Mouse (Mus musculus) liver, embryonic 11.5 days (tissue): ENCODE data around the gene H2afz. TPM values are rescaled to one million over a fixed set of nuclear protein-coding genes. Genes with fewer than 3 reads are reported as not detected.

Experiments used
- ATAC-seq: fragments of 200-750 bp; cut with Nextera tagmentation; replicated peaks from 2 replicates; pipeline ENCODE4 v1.8.0; 2017; ENCODE audit warnings: moderate number of reproducible peaks, mild to moderate bottlenecking, moderate TSS enrichment, moderate library complexity; ENCODE audit not compliant: low FRiP score
- DNase-seq: peaks from one replicate; pipeline ENCODE4 v3.0.0-alpha.2; 2017; ENCODE audit warnings: low spot score
- H3K27ac ChIP-seq: fragments of 300-500 bp; sonication (generic); 2 replicates; pipeline ENCODE4 v1.5.1; 2014; ENCODE audit warnings: mild to moderate bottlenecking, low read depth, low read length, control low read depth
- H3K27me3 ChIP-seq: fragments of 300-500 bp; sonication (generic); replicated peaks from 2 replicates; pipeline ENCODE4 v1.6.1; 2014; ENCODE audit warnings: low read length, mixed read lengths; ENCODE audit not compliant: control insufficient read depth, insufficient read depth
- H3K36me3 ChIP-seq: fragments of 300-500 bp; sonication (generic); 2 replicates; pipeline ENCODE4 v1.6.1; 2014; ENCODE audit warnings: mild to moderate bottlenecking, low read length, moderate library complexity, mixed read lengths; ENCODE audit not compliant: control insufficient read depth, insufficient read depth
- H3K4me1 ChIP-seq: fragments of 300-500 bp; sonication (generic); replicated peaks from 2 replicates; pipeline ENCODE4 v1.6.1; 2014; ENCODE audit warnings: low read length, mixed read lengths; ENCODE audit not compliant: control insufficient read depth, insufficient read depth
- H3K4me2 ChIP-seq: fragments of 300-500 bp; sonication (generic); 2 replicates; pipeline ENCODE4 v1.6.1; 2014; ENCODE audit warnings: mild to moderate bottlenecking, control low read depth, moderate library complexity
- H3K4me3 ChIP-seq: fragments of 300-500 bp; sonication (generic); 2 replicates; pipeline ENCODE4 v1.5.1; 2014; ENCODE audit warnings: low read depth, low read length, control low read depth
- H3K9ac ChIP-seq: fragments of 300-500 bp; sonication (generic); 2 replicates; pipeline ENCODE4 v1.6.1; 2014; ENCODE audit warnings: low read depth, low read length, control low read depth
- H3K9me3 ChIP-seq: fragments of 300-500 bp; sonication (generic); 2 replicates; pipeline ENCODE4 v1.6.1; 2016; ENCODE audit warnings: low read length, inconsistent platforms, mixed read lengths; ENCODE audit not compliant: control insufficient read depth
- WGBS: fragments of 180-500 bp; shearing (Covaris S2); extraction: QIAGEN DNeasy Blood & Tissue Kit; methylation state at CpG from one replicate; pipeline ENCODE4 v1.1.7; 2014; 5-methylcytosine and 5-hydroxymethylcytosine counted together
- polyA plus RNA-seq: library from polyadenylated mRNA; unstranded; fragments of >200 nt; fragmentation: Nextera tagmentation; extraction: Ambion mirVana; gene quantifications from 2 replicates; pipeline ENCODE4 v1.2.1, GENCODE M21; 2014

Gene H2afz
- polyA plus RNA-seq, 1 experiment from 2014 or later = 2,121 TPM

DNA sequence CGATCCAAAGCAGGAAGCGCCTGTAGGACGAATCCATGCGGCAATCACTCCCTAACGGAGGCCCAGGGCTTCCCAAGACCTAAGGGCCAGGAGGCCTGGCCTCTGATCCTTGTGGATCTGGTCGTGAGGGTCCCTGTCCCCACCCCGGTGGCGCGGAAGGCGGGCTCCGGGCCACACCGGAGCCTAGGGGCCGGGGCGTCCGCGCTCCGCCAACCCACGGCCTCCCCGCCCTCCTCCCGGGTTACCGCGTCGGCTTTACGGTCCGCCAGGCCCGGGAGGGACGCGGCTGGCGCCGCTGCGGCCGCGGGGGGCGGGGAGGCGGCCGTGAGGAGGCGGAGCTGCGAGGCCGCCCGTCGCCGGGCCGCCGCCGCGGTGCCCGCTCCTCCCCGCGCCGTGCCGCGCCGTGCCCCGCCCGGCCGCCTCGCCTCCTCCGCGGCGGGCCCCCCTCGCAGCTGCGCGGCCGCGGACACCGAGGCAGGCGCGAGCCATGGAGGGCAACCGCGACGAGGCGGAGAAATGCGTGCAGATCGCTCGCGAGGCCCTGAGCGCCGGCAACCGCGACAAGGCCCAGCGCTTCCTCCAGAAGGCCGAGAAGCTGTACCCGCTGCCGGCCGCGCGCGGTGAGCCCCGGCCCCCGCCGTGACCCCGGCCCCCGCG is 3.3 kb downstream of the H2afz start, which contains the start of gene Dnajb14:
Gene Dnajb14 (plus strand): TSS at position 239 of the 657 bp plus-strand sequence.
- peaks cover 6% of the 10 kb centered on the region; the same call in 1 of the 2 replicates for H3K36me3 ChIP-seq
- DNase-seq (peak; percentile 82), ATAC-seq (peak; percentile 50)
- WGBS = under 1% methylated on average over 81 of the region's 94 CpGs
- no peaks in the 10 kb centered on the region for H3K27me3 ChIP-seq
- H3K4me1 ChIP-seq = peaks cover 16% of the 10 kb centered on the region
- peak within 1 kb of the TSS; percentile 82 for H3K4me2 ChIP-seq
- peak within 1 kb of the TSS; percentile 69 for H3K9ac ChIP-seq
- peak within 1 kb of the TSS; percentile 57 for H3K4me3 ChIP-seq
- H3K27ac ChIP-seq = peak within 1 kb of the TSS; percentile 98
- H3K9me3 ChIP-seq = no peaks in the 10 kb centered on the region

DNA sequence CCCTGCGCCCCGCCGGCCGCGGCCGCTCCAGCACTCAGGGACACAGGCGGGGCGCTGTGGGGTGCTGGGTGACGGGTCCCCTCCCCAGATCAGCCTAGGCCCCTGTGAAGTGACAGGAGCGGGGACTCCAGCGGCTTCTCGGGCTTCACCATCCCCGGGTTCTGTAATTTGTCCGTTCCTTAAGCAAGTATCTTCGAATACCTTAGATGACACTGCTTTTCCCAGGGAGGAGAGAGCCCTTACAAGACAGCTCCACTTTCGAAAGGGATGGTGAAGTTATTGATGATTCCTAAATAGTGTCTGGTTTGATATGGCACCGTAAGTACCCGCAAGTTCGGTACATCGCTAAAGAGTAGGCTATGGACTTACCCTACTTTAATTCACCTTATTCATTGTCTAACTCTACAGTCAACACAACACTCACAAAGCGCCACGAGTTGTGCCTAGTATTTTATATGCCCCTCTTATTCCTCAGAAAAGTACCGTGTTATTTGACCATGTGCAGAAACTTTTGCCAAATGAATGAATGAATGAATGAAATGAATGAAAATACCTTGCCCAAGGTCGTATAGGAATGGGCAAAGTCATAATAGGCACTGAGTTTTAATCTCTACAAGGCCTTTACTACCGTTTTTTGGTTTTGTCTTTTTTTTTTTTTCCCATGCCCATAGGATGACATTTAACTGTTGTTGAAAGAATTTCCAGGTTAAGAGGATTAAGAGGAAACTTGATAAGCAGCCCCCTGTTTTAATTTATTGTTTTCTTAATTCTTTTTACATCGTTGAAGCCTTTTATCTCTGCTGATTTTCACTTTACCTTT is 4.0 kb downstream of the H2afz start:
- Histone ChIP-seq H3K4me2 (peak overlapping the region; percentile 82), H3K4me3 (peak overlapping the region; percentile 57), H3K27ac (peak overlapping the region; percentile 98), H3K4me1 (peaks cover 15% of the 10 kb centered on the region), H3K36me3 (peaks cover 9% of the 10 kb centered on the region; the same call in 1 of the 2 replicates), H3K9me3 (no peaks in the 10 kb centered on the region), H3K27me3 (no peaks in the 10 kb centered on the region), H3K9ac (peak overlapping the region; percentile 69)
- no peak for DNase-seq
- 3% methylated on average over 22 of the region's 26 CpGs for WGBS
- ATAC-seq = peak; percentile 6

DNA sequence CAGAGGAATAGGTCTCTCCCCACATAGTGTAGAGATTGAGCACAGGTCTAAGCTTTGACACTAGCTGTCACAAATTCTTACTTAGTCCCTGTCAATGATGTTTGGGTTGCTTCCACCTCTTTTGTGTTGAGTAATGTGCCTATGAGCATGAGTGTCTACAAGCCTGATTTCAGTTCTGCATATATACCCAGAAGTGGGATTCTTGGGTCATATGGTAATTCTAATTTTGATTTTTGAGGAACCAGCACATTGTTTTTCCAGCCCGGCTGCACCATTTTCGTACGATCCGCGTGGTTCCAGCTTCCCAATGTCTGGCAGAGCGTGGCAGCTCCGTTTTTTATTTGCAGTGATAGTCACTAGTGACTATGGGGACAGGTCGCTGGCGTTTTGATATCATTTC is 5.1 kb downstream of the H2afz start:
- no peak overlapping the region for H3K27ac ChIP-seq
- H3K4me2 ChIP-seq = peak overlapping the region; percentile 82; the same call in 1 of the 2 replicates

DNA sequence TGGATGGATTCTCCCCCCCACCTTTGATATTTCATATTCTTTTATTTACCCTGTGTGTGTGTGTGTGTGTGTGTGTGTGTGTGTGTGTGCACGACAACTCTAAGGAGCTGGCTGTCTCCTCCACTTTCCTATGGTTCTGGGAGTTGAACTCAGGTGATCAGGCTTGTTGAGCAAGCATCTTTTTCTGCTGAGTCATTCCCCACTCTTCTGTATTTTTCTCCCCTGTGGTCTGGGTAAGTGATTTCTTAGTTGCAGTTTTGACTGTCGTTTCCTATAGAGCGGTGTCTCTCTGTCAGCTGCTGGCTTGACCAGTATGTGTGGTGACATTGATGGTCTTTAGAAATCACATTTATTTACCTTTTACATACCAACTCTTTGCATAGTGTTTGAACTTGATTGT is 15.0 kb downstream of the H2afz start:
- ATAC-seq (no peak; the same call in 1 of the 2 replicates), DNase-seq (peak; percentile 20)
- H3K4me2 ChIP-seq = no peak overlapping the region
- 65% methylated on average over 3 of the region's 3 CpGs for WGBS
- no peaks in the 10 kb centered on the region for H3K9me3 ChIP-seq
- H3K4me1 ChIP-seq = no peaks in the 10 kb centered on the region; the same call in 1 of the 2 replicates
- no peaks in the 10 kb centered on the region for H3K36me3 ChIP-seq
- no peak overlapping the region for H3K4me3 ChIP-seq
- H3K27ac ChIP-seq = no peak overlapping the region
- H3K9ac ChIP-seq = no peak overlapping the region
- no peaks in the 10 kb centered on the region for H3K27me3 ChIP-seq

More for the DNA sequence above, 5.1 kb downstream of the H2afz start:
- 95% methylated on average over 9 of the region's 9 CpGs for WGBS
- Histone ChIP-seq H3K4me3 (no peak overlapping the region), H3K36me3 (peaks cover 9% of the 10 kb centered on the region; the same call in 1 of the 2 replicates), H3K4me1 (peaks cover 11% of the 10 kb centered on the region), H3K27me3 (no peaks in the 10 kb centered on the region), H3K9me3 (no peaks in the 10 kb centered on the region), H3K9ac (no peak overlapping the region)
- ATAC-seq = no peak
- DNase-seq = no peak

DNA sequence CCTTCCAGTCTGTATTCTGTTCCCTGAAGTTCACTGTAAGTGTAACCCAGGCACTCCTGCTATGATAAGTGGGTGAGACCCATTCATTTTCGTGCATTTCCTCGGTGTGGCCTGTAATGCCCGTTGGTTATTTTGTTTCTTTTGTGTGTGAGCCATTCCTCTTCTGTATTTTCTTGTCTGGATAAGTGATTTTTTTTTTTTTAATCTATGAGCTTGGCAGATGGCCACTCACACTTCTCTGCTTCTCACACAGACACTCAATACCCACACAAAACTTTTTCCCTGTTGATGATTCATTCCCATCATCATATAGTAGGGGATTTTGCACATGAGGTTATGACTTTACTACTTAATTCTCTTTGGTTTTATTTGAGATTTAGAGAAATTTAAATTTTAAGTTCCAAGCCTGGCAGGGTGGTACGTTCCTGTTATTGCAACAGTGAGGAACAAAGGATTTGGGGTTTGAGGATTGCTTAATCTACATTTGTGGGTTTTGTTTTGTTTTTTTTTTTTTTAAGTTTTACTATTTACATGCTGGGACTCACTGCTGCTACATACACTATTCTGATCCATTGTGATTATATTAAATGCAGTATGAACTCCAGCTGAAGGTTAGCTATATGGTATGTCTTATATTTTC is 15.9 kb downstream of the H2afz start:
- H3K9me3 ChIP-seq = no peaks in the 10 kb centered on the region
- no peak overlapping the region for H3K27ac ChIP-seq
- H3K4me1 ChIP-seq = no peaks in the 10 kb centered on the region; the same call in 1 of the 2 replicates
- 89% methylated on average over 4 of the region's 4 CpGs for WGBS
- no peak overlapping the region for H3K9ac ChIP-seq
- H3K36me3 ChIP-seq = no peaks in the 10 kb centered on the region
- ATAC-seq (no peak), DNase-seq (peak; percentile 15)
- H3K4me2 ChIP-seq = no peak overlapping the region
- H3K4me3 ChIP-seq = no peak overlapping the region
- no peaks in the 10 kb centered on the region for H3K27me3 ChIP-seq

DNA sequence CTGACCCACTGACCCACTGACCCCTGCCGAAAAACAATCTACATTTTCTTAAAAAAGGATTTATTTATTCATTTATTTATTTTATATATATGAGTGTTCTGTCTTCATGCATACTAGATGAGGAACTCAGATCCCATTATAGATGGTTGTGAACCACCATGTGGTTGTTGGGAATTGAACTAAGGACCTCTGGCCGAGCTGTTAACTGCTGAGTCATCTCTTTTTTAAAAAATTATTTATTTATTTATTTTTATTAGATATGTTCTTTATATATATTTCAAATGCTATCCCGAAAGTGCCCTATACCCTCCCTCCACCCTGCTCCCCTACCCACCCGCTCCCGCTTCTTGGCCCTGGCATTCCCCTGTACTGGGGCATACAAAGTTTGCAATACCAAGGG is 16.8 kb downstream of the H2afz start:
- no peak for DNase-seq
- 91% methylated on average over 5 of the region's 5 CpGs for WGBS
- no peak overlapping the region for H3K27ac ChIP-seq
- H3K4me1 ChIP-seq = no peaks in the 10 kb centered on the region; the same call in 1 of the 2 replicates
- no peak overlapping the region for H3K4me3 ChIP-seq
- H3K9ac ChIP-seq = no peak overlapping the region
- no peak overlapping the region for H3K4me2 ChIP-seq
- no peaks in the 10 kb centered on the region for H3K9me3 ChIP-seq
- no peaks in the 10 kb centered on the region for H3K36me3 ChIP-seq
- no peak for ATAC-seq
- H3K27me3 ChIP-seq = no peaks in the 10 kb centered on the region

DNA sequence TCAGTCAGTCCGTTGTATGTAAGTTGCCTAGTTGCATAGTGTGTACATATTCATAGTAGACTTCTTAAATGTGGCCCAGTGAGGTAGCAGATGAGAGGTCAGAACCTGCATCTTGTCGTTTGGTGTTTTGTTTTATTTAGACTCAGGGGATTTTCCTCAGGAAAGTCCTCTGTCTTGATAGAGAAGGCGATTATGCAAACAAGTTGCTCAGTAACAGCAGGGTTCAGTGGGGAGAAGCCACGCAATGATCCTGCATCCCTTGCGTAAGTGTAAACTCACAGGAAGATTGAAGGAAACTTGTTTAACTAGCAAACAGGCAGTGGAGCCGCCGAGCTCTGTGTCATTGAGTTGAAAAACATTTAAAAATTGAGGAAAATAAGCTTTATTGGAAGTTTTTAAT is 23.7 kb downstream of the H2afz start:
- Histone ChIP-seq H3K36me3 (peaks cover 7% of the 10 kb centered on the region; the same call in 1 of the 2 replicates), H3K4me3 (no peak overlapping the region), H3K9ac (no peak overlapping the region), H3K27ac (no peak overlapping the region), H3K27me3 (no peaks in the 10 kb centered on the region), H3K9me3 (no peaks in the 10 kb centered on the region), H3K4me1 (no peaks in the 10 kb centered on the region), H3K4me2 (no peak overlapping the region)
- WGBS = 75% methylated on average over 7 of the region's 7 CpGs
- DNase-seq (no peak), ATAC-seq (no peak)

DNA sequence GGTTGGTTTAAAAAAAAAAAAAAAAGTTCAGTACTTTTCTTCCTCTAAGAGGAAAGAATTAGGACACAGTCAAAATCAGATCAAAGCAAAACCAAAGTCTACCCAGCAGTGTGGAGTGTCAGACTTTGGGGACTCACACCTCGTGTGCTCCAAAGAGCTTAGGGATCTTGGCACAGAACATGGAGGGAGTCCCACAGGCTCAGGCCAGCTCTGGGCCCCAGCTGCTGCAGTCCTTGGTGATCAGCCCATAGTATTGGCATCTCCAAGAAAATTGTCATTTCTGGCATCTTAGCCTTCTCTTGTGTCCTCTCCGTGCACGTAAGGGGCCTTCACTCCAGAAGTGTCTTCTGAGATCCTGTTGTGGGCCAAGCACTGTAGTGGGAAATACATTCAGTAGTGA is 26.8 kb downstream of the H2afz start:
- Histone ChIP-seq H3K27ac (no peak overlapping the region), H3K4me1 (no peaks in the 10 kb centered on the region), H3K9me3 (no peaks in the 10 kb centered on the region), H3K4me2 (no peak overlapping the region), H3K36me3 (peaks cover 17% of the 10 kb centered on the region; the same call in 1 of the 2 replicates), H3K4me3 (no peak overlapping the region), H3K27me3 (no peaks in the 10 kb centered on the region), H3K9ac (no peak overlapping the region)
- WGBS = 82% methylated on average over 3 of the region's 3 CpGs
- no peak for ATAC-seq
- DNase-seq = no peak
